Mouse (Mus musculus) limb, embryonic 14.5 days (tissue): ENCODE measurements around the gene Slc25a26. TPM values are rescaled to one million over a fixed set of nuclear protein-coding genes. Genes with fewer than 3 reads are reported as not detected.

ENCODE experiments used
- ATAC-seq: fragments of 200-750 bp; cut with Nextera tagmentation; 2 replicates; pipeline ENCODE4 v1.8.0; 2017; ENCODE audit warnings: low read depth, moderate number of reproducible peaks, moderate TSS enrichment; ENCODE audit not compliant: low FRiP score
- DNase-seq: peaks from one replicate; pipeline ENCODE4 v3.0.0-alpha.2; 2015; ENCODE audit warnings: low spot score
- H3K27ac ChIP-seq: fragments of 300-500 bp; sonication (generic); replicated peaks from 2 replicates; pipeline ENCODE4 v1.5.1; 2014; ENCODE audit warnings: low read depth, mild to moderate bottlenecking, low read length, moderate library complexity, mixed read lengths
- H3K27me3 ChIP-seq: fragments of 300-500 bp; sonication (generic); 2 replicates; pipeline ENCODE4 v1.6.1; 2014; ENCODE audit warnings: low read length, mixed read lengths; ENCODE audit not compliant: control insufficient read depth, insufficient read depth
- H3K36me3 ChIP-seq: fragments of 300-500 bp; sonication (generic); 2 replicates; pipeline ENCODE4 v1.6.1; 2014; ENCODE audit warnings: mild to moderate bottlenecking, low read length, moderate library complexity, mixed read lengths; ENCODE audit not compliant: control insufficient read depth, insufficient read depth
- H3K4me1 ChIP-seq: fragments of 300-500 bp; sonication (generic); 2 replicates; pipeline ENCODE4 v1.6.1; 2014; ENCODE audit warnings: antibody characterized with exemption, low read length, mixed read lengths; ENCODE audit not compliant: control insufficient read depth, insufficient read depth
- H3K4me2 ChIP-seq: fragments of 300-500 bp; sonication (generic); replicated peaks from 2 replicates; pipeline ENCODE4 v1.6.1; 2014; ENCODE audit warnings: low read depth, mild to moderate bottlenecking, low read length, moderate library complexity; ENCODE audit not compliant: severe bottlenecking
- H3K4me3 ChIP-seq: fragments of 300-500 bp; sonication (generic); replicated peaks from 2 replicates; pipeline ENCODE4 v1.5.1; 2014; ENCODE audit warnings: low read length
- H3K9ac ChIP-seq: fragments of 300-500 bp; sonication (generic); 2 replicates; pipeline ENCODE4 v1.6.1; 2014; ENCODE audit warnings: mild to moderate bottlenecking, low read depth, low read length, moderate library complexity; ENCODE audit not compliant: severe bottlenecking
- H3K9me3 ChIP-seq: fragments of 300-500 bp; sonication (generic); 2 replicates; pipeline ENCODE4 v1.6.1; 2016; ENCODE audit warnings: low read length; ENCODE audit not compliant: control insufficient read depth
- POLR2A ChIP-seq: fragments of 200-500 bp; IDR thresholded peaks from 2 replicates; pipeline ENCODE4 v1.8.0; 2012; ENCODE audit warnings: inconsistent platforms, mild to moderate bottlenecking, moderate library complexity, borderline replicate concordance; ENCODE audit not compliant: insufficient read depth, insufficient read length; ENCODE audit errors: extremely low read depth
- WGBS: fragments of 180-500 bp; shearing (Covaris S2); extraction: QIAGEN DNeasy Blood & Tissue Kit; methylation state at CpG from one replicate; pipeline ENCODE4 v1.1.7; 2014; 5-methylcytosine and 5-hydroxymethylcytosine counted together
- polyA plus RNA-seq, 2 experiments: library from polyadenylated mRNA; depleted of rRNA in 1 of 2; stranded (reverse) in 1 of 2; unstranded in 1 of 2; fragments of >200 nt; fragmentation: Nextera tagmentation in 1 of 2; extraction: Ambion mirVana in 1 of 2; gene quantifications; 2 replicates each; pipeline versions ENCODE4 v1.2.1 to v1.2.3; 2012 to 2014

Gene Slc25a26
- polyA plus RNA-seq, 2 experiments, result 7.1 to 9.3 TPM

- ATAC-seq, result no peak
- H3K27ac ChIP-seq, result no peak overlapping the region
- H3K9ac ChIP-seq, result no peak overlapping the region
- no peaks in the 10 kb centered on the region for H3K36me3 ChIP-seq
- WGBS, result 93% methylated on average over 2 of the region's 2 CpGs
- H3K9me3 ChIP-seq, result no peaks in the 10 kb centered on the region
- no peak overlapping the region for H3K4me3 ChIP-seq
- no peak overlapping the region for H3K4me2 ChIP-seq
- no peaks in the 10 kb centered on the region for H3K27me3 ChIP-seq
- TF ChIP-seq POLR2A, result no peak
- DNase-seq, result no peak
- no peaks in the 10 kb centered on the region for H3K4me1 ChIP-seq
Measured at GRCm38 (mm10) chr6:94565766-94566165, 65.6 kb downstream of the Slc25a26 start.

- Histone ChIP-seq H3K27me3 (no peaks in the 10 kb centered on the region), H3K4me1 (no peaks in the 10 kb centered on the region), H3K9me3 (no peaks in the 10 kb centered on the region), H3K4me3 (no peak overlapping the region), H3K9ac (no peak overlapping the region), H3K27ac (no peak overlapping the region), H3K36me3 (no peaks in the 10 kb centered on the region), H3K4me2 (no peak overlapping the region)
- WGBS, result 86% methylated on average over 2 of the region's 2 CpGs
- TF ChIP-seq POLR2A, result no peak
- no peak for DNase-seq
- no peak for ATAC-seq
Measured at GRCm38 (mm10) chr6:94568040-94568439, 67.9 kb downstream of the Slc25a26 start.

- no peak overlapping the region for H3K4me2 ChIP-seq
- TF ChIP-seq POLR2A, result no peak
- WGBS, result 78% methylated on average over 9 of the region's 9 CpGs
- no peak overlapping the region for H3K4me3 ChIP-seq
- H3K9ac ChIP-seq, result no peak overlapping the region
- H3K36me3 ChIP-seq, result no peaks in the 10 kb centered on the region
- H3K4me1 ChIP-seq, result no peaks in the 10 kb centered on the region
- no peak overlapping the region for H3K27ac ChIP-seq
- DNase-seq (no peak), ATAC-seq (no peak)
- H3K27me3 ChIP-seq, result no peaks in the 10 kb centered on the region
- no peaks in the 10 kb centered on the region for H3K9me3 ChIP-seq
Measured at GRCm38 (mm10) chr6:94575526-94576166, 75.5 kb downstream of the Slc25a26 start.

GRCm38 (mm10) chr6:94577991-94578390 is 77.9 kb downstream of the Slc25a26 start:
- WGBS, result 70% methylated on average over 8 of the region's 8 CpGs
- Histone ChIP-seq H3K36me3 (no peaks in the 10 kb centered on the region), H3K27me3 (no peaks in the 10 kb centered on the region), H3K4me1 (no peaks in the 10 kb centered on the region), H3K27ac (no peak overlapping the region), H3K4me2 (no peak overlapping the region), H3K9ac (no peak overlapping the region), H3K9me3 (no peaks in the 10 kb centered on the region), H3K4me3 (no peak overlapping the region)
- ATAC-seq (no peak), DNase-seq (no peak)
- no peak for TF ChIP-seq POLR2A

- no peak overlapping the region for H3K9ac ChIP-seq
- H3K27me3 ChIP-seq, result no peaks in the 10 kb centered on the region
- no peak for TF ChIP-seq POLR2A
- ATAC-seq, result no peak
- no peaks in the 10 kb centered on the region for H3K9me3 ChIP-seq
- H3K36me3 ChIP-seq, result no peaks in the 10 kb centered on the region
- no peak overlapping the region for H3K4me3 ChIP-seq
- H3K27ac ChIP-seq, result no peak overlapping the region
- DNase-seq, result no peak
- 60% methylated on average over 9 of the region's 9 CpGs for WGBS
- H3K4me2 ChIP-seq, result no peak overlapping the region
- no peaks in the 10 kb centered on the region for H3K4me1 ChIP-seq
Measured at GRCm38 (mm10) chr6:94582055-94582454, 81.9 kb downstream of the Slc25a26 start.
